Mouse (Mus musculus): ENCODE data around the gene E030025P04Rik.

DNA sequence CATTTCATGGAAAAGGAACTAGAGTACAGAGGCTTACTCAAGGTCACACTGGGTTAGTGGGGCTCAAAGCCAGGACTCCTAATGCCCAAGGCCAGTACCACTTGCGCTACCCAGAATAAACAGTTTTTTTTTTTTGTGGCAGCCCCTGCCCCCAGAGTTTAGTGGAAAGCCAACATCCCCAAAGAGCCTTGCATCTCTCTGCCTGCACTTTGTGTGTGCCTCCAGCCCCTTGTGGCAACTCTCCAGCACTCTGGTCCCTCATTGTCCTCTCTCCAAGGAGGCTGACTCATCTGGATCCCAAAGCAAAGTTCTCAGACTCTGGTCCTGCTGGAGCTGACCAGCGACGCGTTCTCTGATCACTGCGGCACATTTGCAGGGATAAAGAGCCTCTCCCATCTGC is 18.7 kb downstream of the E030025P04Rik start:
- TF ChIP-seq POLR2A (IDR thresholded peaks at IDR 0.05; ENCODE audit: insufficient read depth, low read depth, low read length) (no peak), CTCF (IDR thresholded peaks at IDR 0.05; ENCODE audit: insufficient read depth, low read depth, low read length) (no peak)

Data from olfactory bulb, adult 2 months (tissue).